Mouse (Mus musculus) 3134 (cell line): ENCODE measurements around the gene Slc35b1.
A peak's percentile ranks its signal among the peaks of the same experiment; 100 is the strongest.
"Not testable (repeated sequence)": the region's sequence is repeated elsewhere in the genome, so short reads cannot be mapped to it uniquely, and the experiment has no call there.

Experiments used
- DNase-seq: peaks from one replicate; pipeline ENCODE4 v3.0.0-alpha.2; 2011; ENCODE audit warnings: low spot score; ENCODE audit not compliant: insufficient read length; ENCODE audit errors: extremely low read depth

The Slc35b1 gene

DNA sequence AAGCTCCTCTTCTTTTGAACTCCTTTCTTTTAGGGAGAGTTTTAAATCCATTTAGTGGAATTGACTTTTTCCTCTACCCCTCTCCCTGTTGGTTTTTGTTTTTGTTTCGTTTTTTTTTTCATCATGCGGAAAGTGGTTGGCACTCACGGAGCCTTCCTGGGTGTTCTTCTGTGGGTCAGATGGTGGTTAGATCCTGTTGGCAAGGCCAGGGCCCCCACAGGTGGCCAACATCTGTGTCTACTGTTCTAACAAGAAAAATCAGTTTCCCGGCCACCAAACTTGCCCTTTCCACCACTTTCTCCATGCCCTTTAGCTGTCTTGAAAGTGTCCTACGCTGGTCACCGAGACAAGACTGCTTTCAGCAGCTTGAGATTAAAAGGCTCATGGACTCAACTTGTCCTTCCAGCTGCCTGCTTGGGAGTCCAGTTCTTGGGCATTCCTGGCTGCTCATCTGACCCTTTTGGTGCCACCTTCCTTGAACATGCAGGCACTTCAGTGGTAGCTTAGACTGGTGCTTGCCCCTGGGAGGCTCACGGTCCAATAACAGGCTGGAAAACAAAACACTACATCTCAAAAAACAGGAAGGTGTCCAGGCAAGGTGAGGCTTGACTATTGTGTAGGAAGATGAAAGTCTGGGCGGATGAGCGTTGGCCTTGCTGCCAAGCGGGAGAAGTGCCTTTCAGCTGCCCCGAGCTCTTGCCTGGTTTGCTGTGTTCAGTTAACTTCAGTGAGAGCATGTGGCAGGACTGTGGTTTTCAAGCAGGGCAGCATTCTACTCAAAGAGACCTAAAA, 8.4 kb downstream of the Slc35b1 start:
- no peak for DNase-seq

DNA sequence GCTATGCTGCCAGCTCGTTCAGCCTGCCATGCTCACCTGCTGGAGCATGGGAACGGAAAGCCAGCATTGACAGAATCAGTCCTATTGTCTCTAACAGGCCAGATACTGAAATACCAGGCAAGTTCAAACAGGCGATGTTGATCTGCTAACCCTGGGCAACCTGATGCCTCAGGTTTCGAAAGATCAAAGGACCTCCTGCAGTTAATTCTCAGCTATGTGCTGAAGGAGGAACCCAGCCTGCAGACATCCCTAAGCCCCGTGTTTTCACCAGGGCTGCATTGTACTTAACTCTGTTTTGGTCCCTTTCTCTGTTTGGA, 9.0 kb downstream of the Slc35b1 start:
- no peak for DNase-seq

DNA sequence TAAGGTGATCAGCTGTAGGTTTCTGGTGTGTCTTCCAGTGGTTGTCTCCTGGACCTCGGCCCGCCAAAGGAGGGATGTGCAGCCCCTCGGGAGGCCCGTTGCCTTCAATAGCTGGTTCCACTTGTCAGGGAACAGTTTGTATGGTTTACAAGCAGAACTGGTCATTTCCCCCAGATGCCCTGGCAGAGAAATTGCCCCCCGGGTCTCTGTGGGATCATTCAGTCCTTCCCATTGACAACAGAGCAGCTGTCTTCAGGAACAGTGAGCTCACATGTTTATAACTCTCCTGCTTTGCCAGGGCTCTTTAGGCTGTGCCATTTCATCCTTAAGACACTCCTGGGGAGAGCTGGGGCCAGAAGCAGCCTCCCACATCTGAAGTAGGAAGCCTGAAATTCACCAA, 9.6 kb downstream of the Slc35b1 start:
- no peak for DNase-seq

DNA sequence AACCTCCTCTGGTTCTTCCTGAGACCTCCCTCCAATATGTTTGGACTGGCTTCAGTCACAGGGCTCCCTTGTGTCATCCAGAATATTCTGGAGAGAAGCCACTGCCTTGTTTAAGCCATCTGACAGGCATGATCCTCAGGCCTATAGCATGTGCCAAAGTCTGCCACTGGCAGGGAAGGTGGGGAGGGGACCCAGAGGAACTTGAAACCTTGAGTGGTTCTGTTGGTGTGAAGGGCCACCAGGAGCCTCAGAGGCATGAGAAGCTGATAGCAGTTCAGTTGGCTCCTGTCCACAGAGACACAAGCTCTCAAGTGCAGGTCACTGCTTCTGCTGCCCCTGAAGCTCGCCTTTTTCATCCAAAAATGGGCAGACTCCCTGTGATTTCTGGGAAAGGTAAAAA, 12.1 kb downstream of the Slc35b1 start:
- no peak for DNase-seq

DNA sequence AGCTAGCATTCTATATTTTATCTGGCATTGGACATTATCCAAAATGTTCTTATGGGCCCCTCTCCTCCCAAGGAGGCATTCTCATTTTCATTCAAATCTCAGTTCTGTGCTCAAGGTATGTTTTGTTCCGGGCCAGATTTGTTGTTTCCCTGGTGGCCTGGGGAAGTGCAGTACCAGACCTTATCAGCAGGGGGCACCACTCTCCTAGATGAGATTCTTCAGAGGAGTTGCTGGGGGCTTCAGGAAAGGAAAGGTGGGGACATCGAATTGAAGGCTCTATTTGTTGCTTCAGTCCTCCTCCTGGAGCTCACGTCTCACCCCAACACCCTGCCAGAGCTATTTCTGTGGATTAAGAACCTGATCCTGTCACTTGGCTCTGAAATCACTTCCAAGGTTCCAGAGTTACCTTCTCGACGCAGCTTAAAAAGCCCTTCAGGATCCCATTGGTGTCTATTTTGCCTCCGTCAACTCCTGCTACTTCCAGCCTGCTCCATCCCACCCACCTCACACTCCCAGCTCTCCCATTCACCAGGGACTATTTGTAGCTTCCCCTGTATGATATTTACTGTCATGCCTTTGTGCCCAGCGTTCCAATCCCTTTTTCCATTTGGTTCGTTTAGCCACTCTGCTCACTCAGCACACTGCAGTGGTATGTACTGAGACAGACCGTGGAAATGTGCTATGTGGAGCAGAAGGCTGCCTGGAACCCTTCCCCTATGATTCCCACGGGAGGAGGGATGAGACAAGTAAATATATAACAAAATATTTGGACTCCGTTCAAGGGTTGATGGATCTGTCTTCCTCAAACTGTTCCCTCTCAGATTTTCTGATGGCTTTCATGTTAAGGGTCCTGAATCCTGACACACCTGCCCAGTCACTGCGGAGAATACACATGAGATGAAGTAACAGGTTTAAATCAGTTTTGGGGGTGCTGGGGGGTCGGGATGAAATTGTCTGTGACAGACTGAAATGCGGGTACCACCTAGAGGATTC, 13.6 kb downstream of the Slc35b1 start:
- no peak for DNase-seq

DNA sequence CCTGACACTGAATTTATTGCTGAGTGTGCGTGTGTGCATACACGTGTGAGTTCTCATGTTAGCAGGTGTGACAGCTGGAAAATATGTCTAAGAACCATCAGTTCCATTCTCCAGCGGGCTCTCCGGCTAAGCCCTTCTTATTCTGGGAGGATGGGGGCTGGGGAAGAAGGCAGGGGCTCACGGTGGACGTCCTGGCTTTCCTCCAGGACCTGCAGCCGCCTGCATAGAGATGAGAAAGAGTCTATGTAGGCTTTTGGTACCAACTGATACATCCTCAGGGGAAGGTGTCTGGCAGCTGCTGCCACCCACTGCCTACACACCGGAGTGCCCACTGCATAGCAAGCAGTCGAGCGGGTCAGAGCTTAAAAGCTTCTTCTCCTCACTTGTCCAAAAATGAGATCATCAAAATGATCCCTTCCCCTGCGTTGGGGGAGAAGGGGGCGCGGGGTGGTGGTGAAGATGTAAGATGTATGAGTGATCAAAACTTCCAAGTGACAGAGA, 15.1 kb downstream of the Slc35b1 start:
- no peak for DNase-seq

DNA sequence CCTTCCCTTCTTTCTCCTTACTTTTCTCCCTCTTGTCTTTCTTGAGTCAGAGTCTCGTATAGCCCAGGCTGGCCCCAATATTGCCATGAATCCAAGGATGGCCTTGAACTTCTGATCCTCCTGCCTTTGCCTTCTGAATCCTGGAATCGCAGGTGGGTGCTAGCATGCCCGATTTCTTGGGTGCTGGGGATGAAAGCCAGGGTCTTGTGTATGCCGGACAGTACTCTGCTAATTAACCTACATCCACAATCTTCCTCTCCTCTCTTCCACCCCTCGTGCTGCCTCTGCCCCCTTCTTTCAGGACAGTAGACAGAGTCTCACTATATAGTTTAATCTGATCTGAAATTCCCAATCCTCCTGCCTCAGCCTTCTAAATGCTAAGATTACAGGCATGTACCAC, 17.1 kb downstream of the Slc35b1 start:
- no peak for DNase-seq

DNA sequence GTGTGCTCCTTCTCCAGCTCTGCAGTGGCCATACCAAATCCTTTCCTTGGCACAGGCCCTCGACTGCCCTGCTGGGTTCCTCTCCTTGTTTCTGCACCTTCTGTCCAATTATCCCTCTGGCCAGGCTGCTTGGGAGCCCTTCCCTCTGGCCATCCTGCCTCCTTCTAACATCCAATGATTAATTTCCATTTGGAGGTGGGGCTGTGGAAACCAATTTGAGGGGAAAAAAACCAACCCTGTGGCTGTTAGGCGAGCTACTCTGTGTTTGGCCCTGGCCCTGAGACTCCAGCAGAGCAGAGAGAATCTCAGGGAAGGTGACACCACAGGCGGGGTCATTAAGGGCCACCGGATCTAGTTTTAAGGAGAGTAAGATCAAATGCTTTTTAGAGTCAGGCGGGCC, 17.7 kb downstream of the Slc35b1 start:
- no peak for DNase-seq

DNA sequence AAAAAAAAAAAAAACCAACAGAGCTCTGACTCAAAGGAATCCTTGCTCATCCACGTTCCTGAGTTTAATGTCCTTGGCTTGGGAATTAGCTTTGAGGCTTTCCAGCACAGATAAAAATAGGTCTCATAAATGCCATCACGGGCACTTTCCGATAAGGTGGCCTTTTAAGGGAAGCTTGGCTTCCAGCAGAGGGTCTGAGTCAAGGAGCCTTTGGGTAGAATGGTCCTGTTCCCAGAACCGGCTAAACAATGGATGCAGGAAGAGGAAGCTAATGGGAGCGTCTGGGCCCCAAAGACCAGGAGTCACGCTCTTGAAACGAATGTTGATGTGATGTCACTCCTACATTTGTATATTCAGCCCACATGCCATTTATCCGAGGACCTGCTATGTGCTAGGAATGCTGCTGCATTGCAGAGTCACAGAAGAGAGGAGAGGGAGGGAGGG, 18.2 kb downstream of the Slc35b1 start:
- peak; percentile 51 for DNase-seq

DNA sequence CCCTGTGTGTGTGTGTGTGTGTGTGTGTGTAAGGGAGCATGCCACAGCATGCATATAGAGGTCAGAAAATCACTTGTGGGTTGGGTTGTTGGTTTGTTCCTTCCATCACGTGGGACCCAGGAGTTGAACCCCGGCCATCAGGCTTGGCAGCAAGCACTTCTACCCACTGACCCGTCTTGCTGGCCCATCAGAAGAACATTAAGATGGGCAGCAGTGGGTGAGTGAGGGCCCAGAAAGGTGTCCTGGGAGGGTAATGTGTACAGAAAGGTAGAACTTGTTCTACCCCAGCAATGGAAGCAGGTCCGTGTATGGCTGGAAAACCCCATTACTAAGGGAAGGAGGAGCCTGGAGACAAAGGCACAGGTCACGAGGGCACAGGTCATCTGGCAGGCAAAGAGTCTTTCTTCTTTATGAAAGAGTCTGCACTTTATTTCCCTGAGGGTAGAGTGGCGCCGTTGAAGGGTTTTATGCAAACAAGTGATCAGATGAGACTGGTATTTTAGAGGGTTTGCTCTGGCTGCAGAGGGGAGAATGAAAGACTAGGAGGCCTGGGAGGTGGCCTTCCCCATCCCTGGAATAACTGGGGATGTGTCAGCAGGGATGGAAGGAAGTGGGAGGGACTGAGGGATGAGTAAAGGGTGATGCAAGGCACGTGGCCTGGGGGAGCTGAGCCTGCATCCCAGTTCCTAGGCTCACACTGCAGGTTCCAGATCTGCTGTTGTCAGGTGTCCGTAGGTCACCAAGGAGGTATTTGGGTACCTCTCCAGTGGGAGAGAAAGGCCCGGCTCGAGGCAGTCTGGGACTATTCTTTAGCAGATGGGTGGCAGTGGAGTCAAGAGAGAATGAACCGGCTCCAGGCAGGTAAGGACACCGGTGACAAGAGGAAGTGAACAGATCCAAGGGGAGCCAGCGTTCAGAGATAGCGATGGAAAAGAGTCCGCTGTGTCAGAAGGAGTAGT, 19.2 kb downstream of the Slc35b1 start:
- DNase-seq, result peak; percentile 70

DNA sequence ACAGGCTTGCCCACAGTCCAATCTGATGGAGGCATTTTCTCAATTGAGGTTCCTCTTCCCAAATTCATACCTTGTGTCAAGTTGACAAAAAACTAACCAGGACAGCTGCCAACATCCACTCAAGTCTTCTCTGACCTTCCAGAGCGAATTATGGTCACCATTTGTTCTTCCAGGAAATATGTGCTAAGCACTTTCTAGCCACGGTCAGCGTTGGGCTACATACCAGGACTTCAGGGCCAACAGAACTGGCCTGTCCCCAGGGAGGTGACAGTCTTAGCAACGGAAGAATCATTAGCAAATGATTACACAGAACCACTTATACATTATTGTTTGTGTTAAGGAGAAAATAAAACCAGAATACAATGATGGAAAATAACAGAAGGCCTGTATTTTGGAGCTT, 21.3 kb downstream of the Slc35b1 start:
- no peak for DNase-seq

DNA sequence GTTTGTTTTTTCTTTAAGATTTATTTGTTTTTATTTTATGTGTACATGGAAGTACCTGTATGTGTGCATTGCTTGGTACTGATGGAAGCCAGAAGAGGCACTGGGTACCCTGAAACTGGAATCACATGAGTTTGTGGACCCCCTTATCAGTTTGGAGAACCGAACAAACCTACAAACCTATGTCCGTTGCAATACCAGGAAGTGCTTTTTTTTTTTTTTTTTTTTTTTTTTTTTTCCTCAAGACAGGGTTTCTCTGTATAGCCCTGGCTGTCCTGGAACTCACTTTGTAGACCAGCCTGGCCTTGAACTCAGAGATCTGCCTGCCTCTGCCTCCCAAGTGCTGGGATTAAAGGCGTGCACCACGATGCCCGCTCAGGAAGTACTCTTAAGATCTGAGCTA, 21.9 kb downstream of the Slc35b1 start:
- DNase-seq, result not testable (repeated sequence)

DNA sequence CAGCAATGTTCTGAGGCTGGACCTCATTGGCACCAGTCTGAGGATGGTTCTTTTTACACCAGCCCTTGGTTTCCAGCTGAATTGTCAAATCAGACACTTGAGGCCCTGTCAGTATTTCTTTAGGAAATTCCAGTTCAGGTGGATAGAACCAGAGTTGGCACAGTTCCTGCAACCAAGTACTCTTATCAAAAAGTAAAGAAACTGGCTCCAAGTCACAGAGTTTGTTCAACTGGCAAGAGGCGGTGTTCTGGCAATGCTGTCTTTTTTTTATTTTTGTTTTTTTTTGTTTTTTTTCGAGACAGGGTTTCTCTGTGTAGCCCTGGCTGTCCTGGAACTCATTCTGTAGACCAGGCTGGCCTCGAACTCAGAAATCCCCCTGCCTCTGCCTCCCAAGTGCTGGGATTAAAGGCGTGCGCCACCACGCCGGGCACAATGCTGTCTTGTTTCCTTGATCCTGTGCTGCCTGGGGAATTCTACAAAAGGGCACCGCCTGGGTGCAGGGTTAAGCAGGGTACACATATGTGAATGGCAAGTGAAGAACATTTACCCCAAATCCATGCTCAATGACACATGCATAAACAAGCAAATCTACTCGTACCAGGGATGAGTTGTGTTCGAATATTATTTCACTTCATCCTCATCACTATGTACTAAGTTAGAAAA, 25.1 kb downstream of the Slc35b1 start:
- no peak for DNase-seq

DNA sequence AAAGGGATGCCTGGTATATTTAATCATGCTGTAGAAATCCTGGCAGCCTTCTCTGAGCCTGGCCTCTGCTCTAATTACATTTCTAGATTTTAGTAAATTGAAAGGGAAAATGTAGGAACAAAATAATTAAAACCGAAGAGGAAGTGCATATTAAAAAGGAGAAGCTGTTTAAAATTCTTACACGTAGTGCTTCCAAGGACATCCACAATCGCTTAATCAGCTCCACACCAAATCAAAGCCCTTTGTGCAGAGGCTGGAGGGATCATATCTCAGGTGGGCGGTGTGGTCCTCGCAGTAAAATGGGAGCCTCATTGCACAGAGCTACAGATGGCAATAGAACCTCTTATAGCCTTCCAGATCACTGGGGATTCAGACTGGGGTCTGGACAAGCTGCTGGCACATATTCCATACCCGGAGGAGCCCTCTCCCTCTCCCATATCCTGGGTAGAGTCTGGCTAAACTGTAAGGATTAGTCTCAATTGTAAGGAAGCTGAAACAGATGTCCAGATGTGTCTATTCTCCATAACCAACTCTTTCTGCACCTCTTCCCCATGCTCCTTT, 27.0 kb downstream of the Slc35b1 start:
- no peak for DNase-seq

DNA sequence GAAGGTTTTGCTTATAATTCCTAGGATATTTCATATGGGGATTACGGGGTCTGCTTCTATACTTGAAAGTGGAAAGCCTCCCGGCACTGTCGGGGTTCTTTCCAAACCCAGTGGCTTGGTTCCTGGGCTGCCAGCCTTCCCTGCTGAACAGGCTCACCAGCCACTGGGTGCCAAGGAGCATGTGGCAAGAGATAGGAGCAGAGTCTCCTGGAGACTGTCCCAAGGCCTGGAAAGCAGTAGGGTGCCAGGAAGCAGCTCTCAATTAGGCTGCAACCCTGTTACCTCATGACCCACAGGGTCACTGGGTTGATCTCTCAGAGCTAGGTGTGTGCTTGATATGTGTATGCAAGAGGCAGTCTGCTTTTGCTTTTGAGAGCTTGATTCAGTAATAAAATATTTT, 28.1 kb downstream of the Slc35b1 start:
- no peak for DNase-seq

DNA sequence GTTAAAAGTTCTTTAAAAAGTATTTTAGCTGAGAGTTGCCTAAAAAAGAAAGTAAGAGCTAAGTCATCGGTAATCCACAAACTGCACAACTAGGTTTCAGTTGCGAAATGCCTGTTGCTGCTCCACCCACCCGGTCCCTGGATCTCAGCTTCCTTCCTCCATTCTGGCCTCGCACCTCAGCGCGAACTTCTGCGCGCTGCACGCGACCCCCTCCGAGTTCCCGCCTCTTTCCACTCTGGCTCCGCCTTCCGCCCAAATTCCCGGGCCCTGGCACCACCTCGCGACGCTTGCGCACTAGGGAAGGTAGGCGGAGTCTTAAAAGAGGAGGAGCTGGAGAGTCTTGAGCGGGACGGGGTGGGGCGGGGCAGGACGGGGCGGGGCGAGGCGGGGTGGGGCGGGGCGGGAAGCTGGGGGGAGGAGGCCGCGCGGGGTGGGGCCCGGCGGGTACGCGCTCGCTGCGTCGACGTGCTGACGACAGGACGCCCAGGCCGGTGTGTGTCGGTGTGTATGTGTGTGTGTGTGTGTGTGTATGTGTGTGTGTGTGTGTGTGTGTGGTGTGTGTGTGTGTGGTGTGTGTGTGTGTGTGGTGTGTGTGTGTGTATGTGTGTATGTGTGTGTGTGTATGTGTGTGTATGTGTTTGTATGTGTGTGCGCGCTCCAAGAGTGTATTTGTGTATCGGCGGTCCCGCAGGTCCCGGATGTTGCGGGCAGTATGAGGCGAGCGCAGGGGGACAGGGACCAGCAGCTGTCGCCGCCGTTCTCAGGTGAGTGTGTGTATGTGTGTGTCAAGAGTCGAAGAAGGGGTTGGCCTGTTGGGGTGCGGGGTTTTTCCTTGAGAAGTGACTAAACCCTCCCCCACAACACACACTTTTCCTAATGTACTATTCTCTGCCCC, 29.4 kb downstream of the Slc35b1 start, which contains the start of gene Spop:
TSS of gene Spop (plus strand) at position 440 of the 895 bp plus-strand sequence.
- DNase-seq, result peak; percentile 90

DNA sequence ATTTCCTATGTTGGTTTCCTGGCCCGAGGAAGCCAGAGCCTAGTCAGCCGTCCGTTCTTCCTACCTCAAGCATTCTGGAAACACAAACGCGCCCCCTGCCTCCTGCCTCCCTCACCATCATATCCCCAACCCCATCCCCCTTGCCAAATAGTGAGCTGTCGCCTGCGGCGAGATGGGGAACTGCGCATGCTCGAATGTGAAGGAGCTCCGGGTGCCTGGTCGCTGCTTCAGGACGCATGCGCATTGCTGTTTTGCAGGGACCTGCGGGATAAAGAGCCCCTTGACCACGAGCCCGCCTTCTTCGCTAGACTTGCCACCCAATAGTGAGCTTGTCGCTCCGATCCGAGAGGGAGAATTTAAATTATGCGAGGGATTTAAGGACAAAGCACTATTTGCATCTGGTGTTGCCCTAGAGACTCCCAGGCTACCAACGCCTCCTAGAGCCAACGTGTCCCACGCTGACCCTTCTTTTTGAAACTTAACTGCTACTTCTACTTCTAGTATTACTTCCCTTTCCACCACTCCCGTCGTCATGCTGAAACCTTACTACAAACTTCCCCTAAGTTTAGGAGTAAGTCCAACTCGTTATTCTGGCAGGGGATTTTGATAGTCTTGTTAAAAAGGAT, 30.2 kb downstream of the Slc35b1 start:
- peak; percentile 91 for DNase-seq

DNA sequence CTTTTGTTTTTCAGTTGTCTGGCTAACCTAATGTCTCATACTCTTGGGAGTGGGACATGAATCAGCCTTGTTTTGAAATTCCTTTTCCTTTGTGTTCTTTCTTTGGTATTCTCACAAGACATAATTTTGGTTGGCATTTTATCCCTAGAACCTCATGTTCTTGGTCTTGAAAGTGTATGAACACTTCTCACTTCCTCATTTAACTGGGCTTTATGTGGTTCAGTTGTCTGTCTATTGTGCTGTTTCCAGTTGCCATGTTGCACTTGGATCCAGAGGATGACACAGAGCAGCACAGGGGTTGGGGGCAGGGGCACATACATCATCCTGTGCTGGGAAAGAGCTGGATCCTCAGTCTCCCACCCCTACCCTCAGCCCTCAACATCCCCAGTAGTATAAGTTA, 31.4 kb downstream of the Slc35b1 start:
- no peak for DNase-seq
